Mouse (Mus musculus): ENCODE data around the gene Slc29a4. TPM values are rescaled to one million over a fixed set of nuclear protein-coding genes. Genes with fewer than 3 reads are reported as not detected.

Gene Slc29a4
- polyA plus RNA-seq, 1 experiment from 2014 or later = 81.0 TPM

DNA sequence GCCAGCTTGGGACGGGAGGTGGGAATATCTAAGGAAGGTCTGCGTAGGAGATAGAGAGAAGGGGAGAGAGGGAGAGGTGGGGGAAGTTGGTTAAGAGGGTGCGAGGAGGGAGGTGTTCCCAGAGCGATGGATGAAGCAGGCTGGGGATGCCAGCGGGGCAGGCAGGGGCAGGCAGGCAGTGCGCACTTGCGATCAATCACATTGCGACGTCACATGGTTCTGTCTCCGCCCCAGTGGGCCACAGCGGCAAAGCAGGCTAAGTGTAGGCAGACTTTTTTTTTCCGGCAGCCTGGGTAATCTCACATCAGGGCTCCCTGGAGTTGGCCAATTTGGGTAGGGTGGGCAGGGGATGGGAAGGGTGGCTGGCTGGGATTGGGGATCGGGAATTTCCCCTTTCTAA lies 59.9 kb downstream of the Slc29a4 start:
- Histone ChIP-seq H3K36me3 (replicated peaks; ENCODE audit: control insufficient read depth, insufficient read depth) (peaks cover 89% of the 10 kb centered on the region), H3K27me3 (ENCODE audit: control insufficient read depth, insufficient read depth, low read length) (no peaks in the 10 kb centered on the region), H3K4me3 (replicated peaks; ENCODE audit: low read length) (no peak overlapping the region), H3K4me1 (replicated peaks; ENCODE audit: control insufficient read depth, insufficient read depth, low read length) (no peaks in the 10 kb centered on the region), H3K9me3 (ENCODE audit: control insufficient read depth, low read length) (no peaks in the 10 kb centered on the region), H3K27ac (peak overlapping the region; percentile 47; the same call in 1 of the 2 replicates), H3K4me2 (replicated peaks) (no peak overlapping the region), H3K9ac (no peak overlapping the region)
- DNase-seq (ENCODE audit: low spot score) = no peak
- ATAC-seq (ENCODE audit: low FRiP score) = no peak
- 54% methylated on average over 13 of the region's 13 CpGs for WGBS

DNA sequence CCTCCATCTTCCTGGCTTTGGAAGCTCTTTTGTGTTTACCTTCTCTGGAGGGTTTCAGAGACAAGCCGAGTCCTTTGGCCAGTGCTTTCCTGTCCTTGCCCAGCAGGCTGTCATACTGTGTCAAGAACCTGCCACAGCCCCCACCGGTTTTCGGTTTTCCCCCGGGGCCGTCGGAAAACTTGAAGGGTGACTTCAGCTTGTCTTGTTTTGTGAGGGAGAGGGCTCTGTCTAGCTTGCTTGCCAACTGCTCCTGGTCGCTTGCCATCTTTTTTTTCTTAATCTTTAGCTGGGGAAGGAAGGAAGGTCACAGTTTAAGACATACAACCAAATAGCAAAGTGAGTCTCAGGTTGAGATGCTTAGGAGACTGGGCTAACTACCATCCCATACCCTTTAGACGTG lies 67.5 kb downstream of the Slc29a4 start:
- peaks cover 98% of the 10 kb centered on the region for H3K36me3 ChIP-seq (replicated peaks; ENCODE audit: control insufficient read depth, insufficient read depth)
- H3K27ac ChIP-seq = no peak overlapping the region
- H3K9me3 ChIP-seq (ENCODE audit: control insufficient read depth, low read length) = no peaks in the 10 kb centered on the region
- ATAC-seq (ENCODE audit: low FRiP score) (no peak), DNase-seq (ENCODE audit: low spot score) (no peak)
- H3K4me1 ChIP-seq (replicated peaks; ENCODE audit: control insufficient read depth, insufficient read depth, low read length) = peaks cover 24% of the 10 kb centered on the region
- H3K27me3 ChIP-seq (ENCODE audit: control insufficient read depth, insufficient read depth, low read length) = no peaks in the 10 kb centered on the region
- H3K4me3 ChIP-seq (replicated peaks; ENCODE audit: low read length) = no peak overlapping the region
- 82% methylated on average over 8 of the region's 8 CpGs for WGBS
- H3K9ac ChIP-seq = no peak overlapping the region
- no peak overlapping the region for H3K4me2 ChIP-seq (replicated peaks)

DNA sequence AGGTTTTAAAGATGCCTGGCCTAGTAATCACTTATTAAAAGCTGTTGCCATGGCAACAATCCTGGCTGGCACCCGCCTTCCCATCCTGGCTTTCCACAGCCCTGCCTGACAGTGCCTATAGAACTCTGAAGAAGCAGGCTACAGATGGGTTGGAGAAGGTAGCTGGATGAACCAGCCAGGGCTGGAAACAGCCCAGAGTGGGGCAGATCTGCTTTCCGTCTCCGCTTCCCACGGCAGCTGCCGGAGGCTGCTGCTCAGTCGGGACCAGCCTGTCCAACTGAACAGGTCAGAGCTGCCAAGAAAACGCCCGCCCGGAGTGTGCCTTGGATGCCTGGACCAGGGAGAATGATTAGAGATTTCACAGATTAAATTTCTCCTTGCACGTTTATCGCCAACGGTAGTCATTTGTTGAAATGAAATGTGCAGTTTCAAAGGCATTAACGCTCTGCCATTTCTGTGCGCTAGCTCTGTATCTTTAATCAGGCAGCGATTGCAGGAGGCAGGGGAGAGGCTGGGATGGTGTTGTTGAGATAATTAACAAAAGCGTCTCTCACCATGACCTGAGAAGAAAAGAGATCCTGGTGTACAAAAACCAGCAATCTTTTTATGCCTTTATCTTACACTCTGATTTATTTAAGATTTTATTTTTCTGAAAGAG lies 69.1 kb downstream of the Slc29a4 start:
- Histone ChIP-seq H3K27ac (peak overlapping the region; percentile 89), H3K4me3 (replicated peaks; ENCODE audit: low read length) (no peak overlapping the region), H3K4me1 (replicated peaks; ENCODE audit: control insufficient read depth, insufficient read depth, low read length) (peaks cover 24% of the 10 kb centered on the region), H3K9me3 (ENCODE audit: control insufficient read depth, low read length) (no peaks in the 10 kb centered on the region), H3K36me3 (replicated peaks; ENCODE audit: control insufficient read depth, insufficient read depth) (peaks cover 98% of the 10 kb centered on the region), H3K9ac (no peak overlapping the region), H3K27me3 (ENCODE audit: control insufficient read depth, insufficient read depth, low read length) (no peaks in the 10 kb centered on the region), H3K4me2 (replicated peaks) (peak overlapping the region; percentile 9; the same call in 1 of the 2 replicates)
- DNase-seq (ENCODE audit: low spot score) (peak; percentile 70), ATAC-seq (ENCODE audit: low FRiP score) (peak; percentile 61)
- WGBS = 39% methylated on average over 16 of the region's 16 CpGs

- WGBS = 45% methylated on average over 21 of the region's 21 CpGs
- no peak overlapping the region; the same call in 1 of the 2 replicates for H3K4me2 ChIP-seq (replicated peaks)
- no peaks in the 10 kb centered on the region for H3K9me3 ChIP-seq (ENCODE audit: control insufficient read depth, low read length)
- peak overlapping the region; percentile 37 for H3K9ac ChIP-seq
- no peaks in the 10 kb centered on the region for H3K27me3 ChIP-seq (ENCODE audit: control insufficient read depth, insufficient read depth, low read length)
- peaks cover 24% of the 10 kb centered on the region for H3K4me1 ChIP-seq (replicated peaks; ENCODE audit: control insufficient read depth, insufficient read depth, low read length)
- no peak overlapping the region for H3K4me3 ChIP-seq (replicated peaks; ENCODE audit: low read length)
- DNase-seq (ENCODE audit: low spot score) = peak; percentile 53
- peaks cover 98% of the 10 kb centered on the region for H3K36me3 ChIP-seq (replicated peaks; ENCODE audit: control insufficient read depth, insufficient read depth)
- peak overlapping the region; percentile 89 for H3K27ac ChIP-seq
- ATAC-seq (ENCODE audit: low FRiP score) = peak; percentile 29; the same call in 1 of the 2 replicates
These were observed 69.9 kb downstream of the Slc29a4 start for GRCm38 (mm10) chr5:142762082-142762807.

DNA sequence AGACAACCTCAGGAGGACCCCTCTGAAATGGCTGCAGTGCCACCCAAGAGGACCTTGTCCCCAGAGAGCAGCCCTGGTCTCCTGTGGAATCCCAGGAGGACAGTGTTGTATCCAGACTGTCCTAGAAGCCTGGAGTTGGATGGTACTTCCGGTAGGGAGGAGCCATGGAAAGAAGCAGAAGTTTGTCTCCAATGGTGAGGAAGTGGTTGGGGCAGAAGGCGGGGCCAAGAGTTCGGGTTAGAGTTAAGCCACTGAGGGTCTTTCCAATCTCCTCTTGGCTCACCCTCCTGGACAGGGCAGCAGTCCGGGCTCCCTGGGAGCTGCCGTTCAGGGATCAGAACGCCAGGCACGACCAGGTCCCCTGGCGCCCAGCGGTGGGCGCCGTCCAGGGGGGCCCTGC lies 72.0 kb downstream of the Slc29a4 start:
- Histone ChIP-seq H3K4me2 (replicated peaks) (no peak overlapping the region), H3K9ac (no peak overlapping the region), H3K4me1 (replicated peaks; ENCODE audit: control insufficient read depth, insufficient read depth, low read length) (peaks cover 33% of the 10 kb centered on the region), H3K9me3 (ENCODE audit: control insufficient read depth, low read length) (no peaks in the 10 kb centered on the region), H3K27me3 (ENCODE audit: control insufficient read depth, insufficient read depth, low read length) (no peaks in the 10 kb centered on the region), H3K4me3 (replicated peaks; ENCODE audit: low read length) (no peak overlapping the region), H3K27ac (no peak overlapping the region), H3K36me3 (replicated peaks; ENCODE audit: control insufficient read depth, insufficient read depth) (peaks cover 94% of the 10 kb centered on the region)
- ATAC-seq (ENCODE audit: low FRiP score) = no peak
- DNase-seq (ENCODE audit: low spot score) = no peak
- WGBS = 47% methylated on average over 11 of the region's 11 CpGs

- WGBS = 70% methylated on average over 15 of the region's 15 CpGs
- H3K9me3 ChIP-seq (ENCODE audit: control insufficient read depth, low read length) = no peaks in the 10 kb centered on the region
These were observed 72.6 kb downstream of the Slc29a4 start for GRCm38 (mm10) chr5:142764889-142765288.

DNA sequence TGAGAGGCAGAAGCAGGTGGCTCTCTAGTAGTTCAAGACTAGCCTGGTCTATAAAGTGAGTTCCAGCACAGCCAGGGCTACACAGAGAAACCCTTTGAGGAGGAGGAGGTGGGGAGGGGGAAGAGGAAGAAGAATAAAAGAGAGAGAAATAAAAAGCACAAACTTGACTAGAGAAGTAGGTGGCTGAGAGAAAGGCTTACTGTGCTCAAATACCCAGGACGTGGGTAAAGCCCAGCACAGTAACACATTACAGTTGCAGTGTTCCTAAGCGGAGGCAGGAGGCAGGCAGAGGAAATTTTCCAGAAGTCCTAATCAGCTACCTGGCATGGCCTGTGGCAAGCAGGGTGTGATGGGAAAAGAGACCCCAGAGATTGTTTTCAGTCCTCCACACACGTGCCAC lies 74.4 kb downstream of the Slc29a4 start:
- H3K4me3 ChIP-seq (replicated peaks; ENCODE audit: low read length) = no peak overlapping the region
- no peaks in the 10 kb centered on the region for H3K27me3 ChIP-seq (ENCODE audit: control insufficient read depth, insufficient read depth, low read length)
- no peak overlapping the region for H3K27ac ChIP-seq
- WGBS = 87% methylated on average over 3 of the region's 3 CpGs
- peaks cover 96% of the 10 kb centered on the region for H3K36me3 ChIP-seq (replicated peaks; ENCODE audit: control insufficient read depth, insufficient read depth)
- ATAC-seq (ENCODE audit: low FRiP score) (no peak), DNase-seq (ENCODE audit: low spot score) (no peak)
- no peak overlapping the region for H3K4me2 ChIP-seq (replicated peaks)
- H3K9ac ChIP-seq = no peak overlapping the region
- H3K4me1 ChIP-seq (replicated peaks; ENCODE audit: control insufficient read depth, insufficient read depth, low read length) = peaks cover 26% of the 10 kb centered on the region
- no peaks in the 10 kb centered on the region for H3K9me3 ChIP-seq (ENCODE audit: control insufficient read depth, low read length)

More at GRCm38 (mm10) chr5:142764889-142765288, 72.6 kb downstream of the Slc29a4 start:
- peaks cover 94% of the 10 kb centered on the region for H3K36me3 ChIP-seq (replicated peaks; ENCODE audit: control insufficient read depth, insufficient read depth)
- H3K4me1 ChIP-seq (replicated peaks; ENCODE audit: control insufficient read depth, insufficient read depth, low read length) = peaks cover 33% of the 10 kb centered on the region
- no peak overlapping the region for H3K4me2 ChIP-seq (replicated peaks)
- no peak overlapping the region for H3K4me3 ChIP-seq (replicated peaks; ENCODE audit: low read length)
- DNase-seq (ENCODE audit: low spot score) (no peak), ATAC-seq (ENCODE audit: low FRiP score) (no peak)
- H3K27ac ChIP-seq = no peak overlapping the region
- no peaks in the 10 kb centered on the region for H3K27me3 ChIP-seq (ENCODE audit: control insufficient read depth, insufficient read depth, low read length)
- H3K9ac ChIP-seq = no peak overlapping the region

DNA sequence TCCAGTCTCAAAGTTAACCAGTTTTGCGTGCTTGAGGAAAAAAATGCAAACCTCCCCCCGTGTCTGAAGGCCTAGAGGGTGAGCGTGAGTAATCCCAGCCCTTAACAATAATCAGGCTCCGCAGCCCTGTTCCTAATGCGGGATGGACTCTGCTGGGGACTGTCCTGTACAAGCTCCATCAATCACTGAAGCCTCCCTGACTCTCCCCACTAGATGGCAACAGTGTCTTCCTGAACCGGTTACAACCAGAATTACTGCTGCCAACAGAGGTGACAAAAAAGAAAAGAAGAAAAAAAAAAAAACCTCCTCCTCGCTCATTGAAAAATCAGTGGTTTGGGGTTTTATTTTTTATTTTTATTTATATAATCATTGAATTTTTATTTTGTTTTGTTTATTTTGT lies 75.6 kb downstream of the Slc29a4 start:
- 15% methylated on average over 7 of the region's 7 CpGs for WGBS
- Histone ChIP-seq H3K9me3 (ENCODE audit: control insufficient read depth, low read length) (no peaks in the 10 kb centered on the region), H3K36me3 (replicated peaks; ENCODE audit: control insufficient read depth, insufficient read depth) (peaks cover 96% of the 10 kb centered on the region), H3K4me2 (replicated peaks) (no peak overlapping the region), H3K4me3 (replicated peaks; ENCODE audit: low read length) (no peak overlapping the region), H3K4me1 (replicated peaks; ENCODE audit: control insufficient read depth, insufficient read depth, low read length) (peaks cover 14% of the 10 kb centered on the region), H3K27me3 (ENCODE audit: control insufficient read depth, insufficient read depth, low read length) (no peaks in the 10 kb centered on the region), H3K27ac (peak overlapping the region; percentile 72; the same call in 1 of the 2 replicates), H3K9ac (no peak overlapping the region)
- DNase-seq (ENCODE audit: low spot score) = peak; percentile 79
- peak; percentile 40; the same call in 1 of the 2 replicates for ATAC-seq (ENCODE audit: low FRiP score)
